Mouse (Mus musculus) brown adipose tissue, adult 24 weeks (tissue): ENCODE data around the gene Acsm5. TPM values are rescaled to one million over a fixed set of nuclear protein-coding genes. Genes with fewer than 3 reads are reported as not detected.
"Not testable (repeated sequence)": the region's sequence is repeated elsewhere in the genome, so short reads cannot be mapped to it uniquely, and the experiment has no call there.

Experiments used
- H3K27ac ChIP-seq: fragments of 200-500 bp; replicated peaks from 2 replicates; pipeline ENCODE4 v1.5.1; 2012; ENCODE audit warnings: low read depth, mild to moderate bottlenecking, low read length
- H3K4me1 ChIP-seq: fragments of 200-500 bp; 2 replicates; pipeline ENCODE4 v1.6.1; 2012; ENCODE audit warnings: low read length, mixed read lengths; ENCODE audit not compliant: control insufficient read depth, insufficient read depth, insufficient read length
- H3K4me3 ChIP-seq: fragments of 200-500 bp; 2 replicates; pipeline ENCODE4 v1.5.1; 2012; ENCODE audit warnings: low read depth, mild to moderate bottlenecking, low read length, moderate library complexity; ENCODE audit not compliant: insufficient read depth
- polyA plus RNA-seq: library from polyadenylated mRNA; stranded (reverse); fragments of >200 nt; gene quantifications from 2 replicates; pipeline ENCODE4 v1.2.4, GENCODE M21; 2012; ENCODE audit not compliant: missing spikeins, insufficient read depth, insufficient read length

The Acsm5 gene
- polyA plus RNA-seq, 1 experiment, result 3.3 TPM

DNA sequence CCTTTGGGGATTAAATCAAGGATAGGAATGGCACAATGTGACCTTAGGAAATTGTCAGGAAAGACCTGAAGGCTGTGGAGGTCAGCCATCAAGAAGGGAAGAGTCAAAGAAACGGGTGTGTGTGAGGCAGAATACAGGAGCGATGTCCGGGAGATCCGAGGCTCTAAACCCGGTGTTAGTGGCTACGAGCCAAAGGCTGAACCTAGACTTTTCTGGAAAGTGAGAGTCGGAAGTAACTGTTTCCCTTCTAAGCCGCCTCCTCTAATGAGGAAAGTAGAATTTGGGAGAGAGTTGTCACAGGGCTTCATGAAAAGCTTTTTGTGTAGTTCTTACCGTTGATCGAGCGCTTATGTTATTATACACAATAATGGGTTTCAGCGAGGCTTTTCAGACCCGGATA lies 7.2 kb downstream of the Acsm5 start:
- H3K4me1 ChIP-seq, result no peaks in the 10 kb centered on the region; the same call in 1 of the 2 replicates
- peak overlapping the region; percentile 42; the same call in 1 of the 2 replicates for H3K27ac ChIP-seq
- no peak overlapping the region; the same call in 1 of the 2 replicates for H3K4me3 ChIP-seq

DNA sequence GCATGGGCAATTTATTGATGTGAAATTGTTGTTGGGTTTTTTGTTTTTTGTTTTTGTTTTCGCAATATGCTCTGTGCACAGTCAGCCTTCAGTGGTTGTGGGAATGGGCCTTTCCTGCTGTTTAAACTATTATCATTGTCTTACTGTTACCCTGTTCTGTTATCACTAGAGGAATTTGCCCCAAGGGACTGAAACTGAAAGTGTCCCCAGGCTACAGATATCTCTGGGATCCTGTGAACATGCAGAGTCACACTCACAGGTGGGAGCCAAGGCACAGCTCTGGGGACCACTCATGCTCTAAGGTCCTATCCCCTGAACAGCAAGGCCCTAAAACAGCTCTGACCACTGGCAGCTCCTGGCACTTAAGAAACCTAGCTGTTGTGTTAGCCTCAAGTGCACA lies 7.9 kb downstream of the Acsm5 start:
- Histone ChIP-seq H3K4me3 (no peak overlapping the region), H3K4me1 (no peaks in the 10 kb centered on the region; the same call in 1 of the 2 replicates), H3K27ac (no peak overlapping the region)

DNA sequence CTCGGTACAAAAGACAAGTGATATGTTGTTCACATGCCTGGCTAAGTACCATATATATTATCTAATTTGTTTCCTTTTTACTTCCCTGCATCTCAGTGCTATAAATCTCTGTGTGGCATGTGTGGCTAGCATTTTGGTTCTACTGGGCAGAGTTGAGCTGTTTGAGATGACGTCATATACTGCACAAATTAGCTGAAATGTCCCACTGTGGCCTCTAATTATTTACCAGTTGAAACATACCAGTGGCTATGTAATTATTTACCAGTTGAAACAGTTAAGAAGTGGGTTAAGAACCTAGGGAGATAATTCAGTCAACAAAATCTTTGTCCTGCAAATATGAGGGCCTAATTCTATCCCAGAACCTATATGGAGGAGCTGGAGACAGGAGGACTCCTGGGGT lies 8.3 kb downstream of the Acsm5 start:
- Histone ChIP-seq H3K4me3 (no peak overlapping the region), H3K27ac (no peak overlapping the region), H3K4me1 (no peaks in the 10 kb centered on the region; the same call in 1 of the 2 replicates)

DNA sequence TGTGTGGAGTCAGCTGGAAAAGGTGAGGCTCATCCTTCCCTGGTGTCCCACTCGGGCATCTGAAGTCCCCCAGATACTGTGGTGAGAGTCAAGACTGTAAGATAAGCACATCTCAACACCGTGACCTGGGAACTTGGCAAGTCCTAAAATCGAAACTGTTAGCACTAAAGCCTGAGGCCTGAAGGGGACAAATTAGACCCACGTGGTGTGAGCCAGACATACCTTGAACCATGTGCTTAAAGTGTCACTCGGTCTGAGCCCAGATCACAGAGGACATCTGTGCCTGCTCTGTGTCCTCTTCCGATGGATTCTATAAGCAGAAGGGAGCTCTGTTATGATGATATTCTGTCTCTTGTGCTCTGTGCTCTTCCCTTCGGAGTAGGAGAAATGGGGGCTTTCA lies 9.4 kb downstream of the Acsm5 start:
- H3K4me3 ChIP-seq, result no peak overlapping the region
- no peak overlapping the region for H3K27ac ChIP-seq

DNA sequence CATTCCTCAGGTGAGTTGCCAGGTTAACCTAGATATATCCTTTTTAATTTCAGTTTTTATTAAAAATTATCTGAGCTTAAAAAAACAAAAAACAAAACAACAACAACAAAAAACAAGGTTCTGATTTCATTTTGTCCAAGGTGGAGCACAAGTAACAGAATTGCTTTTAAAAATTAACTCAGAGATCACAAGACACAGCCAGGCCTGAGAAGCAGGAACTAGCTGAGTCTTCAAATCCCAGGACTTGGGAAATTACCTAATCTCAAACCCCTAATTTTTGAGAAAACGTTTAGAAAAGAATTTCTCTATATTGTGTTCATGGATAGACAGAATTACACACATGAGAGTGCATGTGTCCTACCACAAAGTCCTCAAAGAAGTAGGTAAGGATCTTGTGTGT lies 13.7 kb downstream of the Acsm5 start:
- Histone ChIP-seq H3K4me3 (no peak overlapping the region), H3K27ac (no peak overlapping the region), H3K4me1 (no peaks in the 10 kb centered on the region)

More for the DNA sequence above, 9.4 kb downstream of the Acsm5 start:
- H3K4me1 ChIP-seq, result no peaks in the 10 kb centered on the region; the same call in 1 of the 2 replicates

DNA sequence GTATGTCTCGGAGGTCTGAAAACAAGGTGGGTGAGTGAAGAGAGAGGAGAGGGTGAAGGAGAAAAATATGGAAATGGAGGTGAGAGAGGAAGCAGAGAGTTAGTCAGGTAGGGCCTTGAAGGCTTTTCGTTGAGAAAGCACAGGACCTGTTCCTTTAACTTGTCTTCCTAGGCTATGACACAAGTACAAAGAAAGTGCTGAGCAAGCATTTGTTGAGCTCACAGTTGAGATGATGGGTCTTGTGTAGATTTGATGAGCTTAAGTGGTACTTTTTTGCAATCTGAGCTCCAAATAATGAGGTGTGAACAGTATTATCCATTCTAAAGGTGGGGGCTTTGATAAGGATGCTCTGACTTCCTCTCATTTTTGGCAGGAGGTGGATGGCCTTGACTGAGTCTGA lies 15.1 kb downstream of the Acsm5 start:
- H3K4me1 ChIP-seq, result no peaks in the 10 kb centered on the region
- no peak overlapping the region for H3K4me3 ChIP-seq
- H3K27ac ChIP-seq, result no peak overlapping the region

DNA sequence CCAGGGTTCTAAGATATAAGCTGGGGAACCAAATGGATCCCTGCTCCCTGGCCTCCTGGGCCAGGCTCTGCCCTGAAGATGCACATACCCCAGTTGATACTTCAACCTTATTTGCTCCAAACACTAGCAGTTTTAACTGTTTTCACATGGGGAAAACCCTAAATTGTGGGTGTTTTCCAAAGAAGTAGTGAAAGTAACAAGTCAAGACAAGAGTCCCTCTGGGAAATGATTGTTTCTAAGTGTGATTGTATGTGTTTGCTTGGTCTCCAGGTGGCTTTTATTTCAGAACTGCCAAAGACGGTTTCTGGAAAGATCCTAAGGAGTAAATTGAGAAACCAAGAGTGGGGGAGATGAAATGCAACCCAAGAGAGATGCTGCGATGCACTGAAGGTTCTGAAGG lies 23.2 kb downstream of the Acsm5 start:
- H3K4me3 ChIP-seq, result no peak overlapping the region

DNA sequence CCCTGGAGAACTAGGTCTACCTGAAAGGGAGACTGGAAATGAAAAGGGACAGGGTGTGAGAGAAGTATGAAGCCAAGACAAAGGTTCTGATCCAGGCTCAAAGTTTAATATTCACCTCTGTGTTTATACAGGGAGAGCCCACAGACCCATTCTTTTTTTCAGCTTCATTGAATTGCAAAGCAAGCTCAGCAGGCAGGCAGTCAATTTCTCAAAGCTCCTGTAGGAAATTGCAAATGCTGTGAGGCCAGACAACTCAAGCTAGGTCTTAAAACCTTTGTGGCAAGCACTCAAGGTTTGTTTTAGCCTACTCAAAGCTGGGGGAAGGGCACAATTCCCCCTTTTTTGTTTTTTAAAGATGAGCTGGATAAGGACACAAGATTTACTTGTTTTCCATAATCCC lies 26.3 kb downstream of the Acsm5 start:
- H3K27ac ChIP-seq, result no peak overlapping the region
- no peak overlapping the region for H3K4me3 ChIP-seq
- H3K4me1 ChIP-seq, result no peaks in the 10 kb centered on the region

More for the DNA sequence above, 23.2 kb downstream of the Acsm5 start:
- H3K27ac ChIP-seq, result no peak overlapping the region
- no peaks in the 10 kb centered on the region for H3K4me1 ChIP-seq

DNA sequence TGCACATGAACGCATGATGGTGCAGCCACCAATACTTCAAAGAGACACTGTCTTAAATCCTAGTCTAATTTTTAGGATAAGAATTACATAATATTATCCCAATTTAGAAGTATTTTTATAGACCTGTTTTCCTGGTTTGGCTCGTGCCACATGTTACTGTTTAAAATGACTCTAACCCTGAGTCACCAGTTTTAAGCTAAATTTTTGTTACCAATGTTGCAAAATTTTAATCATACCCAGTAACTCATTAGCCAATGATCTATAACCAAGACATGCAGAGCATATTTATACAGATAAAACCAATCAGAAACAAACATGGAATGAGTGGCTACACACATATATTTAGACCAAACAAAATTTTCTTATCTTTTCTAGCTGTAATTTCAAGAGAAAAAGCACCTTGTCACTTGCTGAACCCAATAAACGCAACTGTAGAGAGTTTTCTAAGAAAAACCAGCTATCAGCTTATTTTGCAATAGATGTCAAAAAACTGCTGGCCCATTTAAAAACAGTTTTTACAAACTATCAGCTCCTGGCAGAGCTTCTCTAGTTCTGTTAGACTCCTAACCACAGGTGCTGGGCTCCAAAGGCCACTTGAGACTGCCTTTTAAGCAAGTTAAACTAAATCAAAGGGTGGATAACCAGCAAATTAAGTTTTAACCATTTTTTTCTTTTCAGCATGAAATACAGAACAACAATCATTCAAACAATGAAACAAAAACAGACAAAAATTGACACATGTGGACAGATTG lies 31.4 kb downstream of the Acsm5 start:
- H3K27ac ChIP-seq, result no peak overlapping the region
- H3K4me3 ChIP-seq, result no peak overlapping the region
- no peaks in the 10 kb centered on the region for H3K4me1 ChIP-seq

DNA sequence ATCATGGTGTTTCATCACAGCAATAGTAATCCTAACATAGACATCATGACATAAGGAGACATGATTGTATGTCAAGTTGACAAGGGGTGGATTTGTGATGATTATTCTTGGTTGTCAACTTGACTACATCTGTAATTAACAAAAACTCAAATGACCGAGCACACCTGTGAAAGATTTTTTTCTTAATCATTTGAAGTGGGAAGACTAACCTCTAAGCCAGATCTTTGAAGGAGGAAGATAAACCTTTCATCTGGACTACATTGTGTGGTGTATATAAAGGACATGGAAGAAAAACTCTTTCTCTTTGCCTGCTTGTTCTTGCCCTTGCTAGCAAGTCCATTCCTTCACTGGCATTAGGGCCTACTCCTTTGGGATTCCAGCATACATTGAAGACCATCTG lies 34.8 kb downstream of the Acsm5 start, which contains the start of gene Acsm2:
Acsm2 (plus strand) TSS at position 301 of the 400 bp plus-strand sequence.
- Histone ChIP-seq H3K4me1 (no peaks in the 10 kb centered on the region), H3K27ac (no peak within 1 kb of the TSS), H3K4me3 (no peak within 1 kb of the TSS)

DNA sequence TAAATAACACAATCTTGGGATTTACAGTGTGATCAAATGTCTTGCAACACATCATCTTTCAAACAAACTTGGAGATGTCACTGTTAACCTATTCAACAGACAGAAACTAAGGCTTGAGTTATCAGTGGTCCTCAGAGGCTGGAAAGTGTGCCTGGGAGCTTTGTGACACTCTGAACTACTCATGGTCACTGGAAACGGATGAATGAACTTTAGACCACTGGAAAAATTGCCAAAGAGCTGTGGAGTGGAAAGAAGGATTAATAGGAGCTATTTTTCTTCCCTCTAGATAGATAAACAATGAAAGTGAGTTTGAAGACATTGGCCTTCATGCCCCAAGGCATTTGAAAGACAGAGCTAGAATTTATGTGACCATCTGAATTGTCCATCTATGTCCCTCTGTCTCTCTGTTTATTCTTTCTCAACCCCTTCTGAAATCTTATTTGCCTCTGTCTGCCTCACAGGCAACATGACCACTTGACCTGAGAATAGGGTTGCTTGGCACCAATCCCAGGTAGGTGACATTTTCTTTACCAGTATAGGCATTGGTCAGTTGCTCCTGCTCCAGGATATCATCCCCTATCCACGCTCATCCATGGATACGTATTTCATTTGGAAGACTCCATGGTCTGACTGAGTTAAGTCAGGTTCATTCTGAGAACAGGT lies 40.7 kb downstream of the Acsm5 start:
- Histone ChIP-seq H3K27ac (no peak overlapping the region), H3K4me3 (no peak overlapping the region), H3K4me1 (no peaks in the 10 kb centered on the region)

DNA sequence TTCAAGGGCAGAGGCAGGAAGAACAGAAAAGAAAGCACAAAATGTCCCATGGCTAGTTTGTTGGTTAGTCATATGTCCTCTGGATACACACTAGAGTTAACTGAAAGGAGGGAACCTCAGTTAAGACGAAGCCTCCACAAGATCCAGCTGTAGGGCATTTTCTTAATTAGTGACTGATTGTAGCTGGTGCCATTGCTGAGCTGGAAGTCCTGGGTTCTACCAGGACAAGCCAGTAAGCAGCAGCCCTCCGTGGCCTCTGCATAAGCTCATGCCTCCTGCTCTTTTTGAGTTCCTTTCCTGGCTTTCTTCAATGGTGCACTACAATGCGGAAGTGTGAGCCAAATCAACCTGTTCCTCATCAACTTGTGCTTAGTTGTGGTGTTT lies 41.2 kb downstream of the Acsm5 start:
- Histone ChIP-seq H3K27ac (no peak overlapping the region), H3K4me3 (no peak overlapping the region), H3K4me1 (no peaks in the 10 kb centered on the region)

DNA sequence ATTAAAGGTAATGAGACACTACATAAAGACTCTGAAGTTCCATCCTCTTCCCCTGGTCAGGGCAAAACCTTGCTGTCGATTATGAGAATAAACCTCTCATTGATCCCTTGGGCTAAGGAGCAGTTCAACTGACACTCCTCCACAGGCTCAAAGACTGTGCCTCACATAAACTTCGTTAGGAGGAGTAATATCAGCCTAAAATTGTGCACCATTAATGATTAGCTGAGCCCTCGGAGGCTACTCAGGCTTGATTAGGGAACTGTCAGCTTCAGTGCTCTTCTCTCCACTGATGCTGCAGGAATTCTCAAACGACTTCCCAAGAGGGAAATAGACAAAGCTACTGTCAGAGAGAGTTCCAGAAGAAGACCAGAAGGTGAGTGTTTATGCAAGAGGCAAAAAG lies 42.2 kb downstream of the Acsm5 start:
- Histone ChIP-seq H3K4me3 (no peak overlapping the region), H3K4me1 (no peaks in the 10 kb centered on the region), H3K27ac (no peak overlapping the region)

DNA sequence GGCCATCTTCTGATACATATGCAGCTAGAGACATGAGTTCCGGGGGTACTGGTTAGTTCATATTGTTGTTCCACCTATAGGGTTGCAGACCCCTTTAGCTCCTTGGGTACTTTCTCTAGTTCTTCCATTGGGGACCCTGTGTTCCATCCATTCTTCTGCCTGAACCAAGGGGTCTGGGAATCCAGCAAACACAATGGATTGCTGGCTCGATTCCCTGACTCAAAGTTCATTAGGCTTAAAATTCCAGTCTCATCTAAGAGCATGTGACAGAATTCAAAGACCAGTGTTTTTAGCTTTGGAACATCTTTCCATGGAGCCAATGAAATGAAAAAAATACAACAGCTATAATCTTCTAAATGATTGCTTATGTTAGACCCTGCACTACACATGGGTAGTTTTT lies 43.2 kb downstream of the Acsm5 start:
- not testable (repeated sequence) for H3K4me1 ChIP-seq, H3K4me3 ChIP-seq, H3K27ac ChIP-seq

DNA sequence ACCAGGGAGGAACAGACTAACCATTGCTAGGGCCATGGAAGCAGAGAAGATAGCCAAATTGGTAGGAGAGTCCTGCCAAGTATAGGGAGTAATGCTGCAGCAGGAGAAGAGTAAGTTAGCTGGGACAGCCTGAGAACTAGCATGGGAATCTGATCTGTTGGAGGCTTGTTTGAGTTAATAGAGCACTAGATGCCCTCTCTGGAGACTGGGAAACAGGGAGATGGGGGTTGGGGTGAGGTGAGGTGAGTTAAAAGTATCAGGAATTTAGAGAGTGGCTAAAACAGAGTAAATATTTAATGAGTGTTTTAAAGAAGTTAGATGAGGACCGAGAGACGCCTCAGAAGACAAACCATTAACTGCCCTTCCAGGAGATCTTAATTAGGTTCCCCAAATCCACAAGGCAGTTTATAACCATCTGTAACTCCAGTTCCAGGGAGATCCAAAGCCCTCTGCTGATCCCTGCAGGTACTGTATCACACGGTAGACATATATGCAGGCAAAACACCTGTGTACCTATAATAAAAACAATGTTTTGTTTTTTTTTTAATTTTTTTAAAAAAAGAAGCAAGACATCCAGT lies 75.4 kb downstream of the Acsm5 start:
- Histone ChIP-seq H3K4me3 (no peak overlapping the region), H3K4me1 (no peaks in the 10 kb centered on the region), H3K27ac (no peak overlapping the region)
